Mouse (Mus musculus): Measurements from ENCODE around the gene Gm35134.
"Not testable (repeated sequence)": the region's sequence is repeated elsewhere in the genome, so short reads cannot be mapped to it uniquely, and the experiment has no call there.

The Gm35134 gene

GRCm38 (mm10) chrY:19112707-19113106 lies at the start of gene Gm35134:
Gm35134 (plus strand) TSS chrY:19113007.
- not testable (repeated sequence) for DNase-seq (ENCODE audit: low read depth, low spot score)
